19 mouse cellular contexts compared by ENCODE assay signal in genomic region chr8:31665485-31665884, GRCm38 (mm10).
DNase-seq lines count a peak whose midpoint lies in the region; ATAC-seq and TF ChIP-seq lines count a peak whose summit lies in the region.
"Had no signal": no experiment of that assay in that cellular context is flagged by ENCODE, and none has a peak within 500 bp of the region (broad histone marks: within the 10 kb centered on the region; RNA-seq: fewer than 3 reads in every experiment).

No protein-coding gene starts in this region.

- TF ChIP-seq CTCF in forebrain, postnatal 0 days (IDR thresholded peaks at IDR 0.05; ENCODE audit: low read depth), result no peak

- H3K9ac ChIP-seq in forebrain, embryonic 15.5 days (replicated peaks), result no peak overlapping the region
- H3K9ac ChIP-seq in forebrain, postnatal 0 days, result no peak overlapping the region
- H3K9ac ChIP-seq in forebrain, embryonic 13.5 days, result no peak overlapping the region
- H3K9ac ChIP-seq: embryonic facial prominence, embryonic 13.5 days; embryonic facial prominence, embryonic 15.5 days had no signal

- H3K4me1 ChIP-seq in forebrain, embryonic 15.5 days, result no peaks in the 10 kb centered on the region
- H3K4me1 ChIP-seq in forebrain, embryonic 10.5 days, result no peaks in the 10 kb centered on the region
- peaks cover 4% of the 10 kb centered on the region; the same call in 1 of the 2 replicates for H3K4me1 ChIP-seq in forebrain, postnatal 0 days (ENCODE audit: insufficient read depth)
- no peaks in the 10 kb centered on the region for H3K4me1 ChIP-seq in forebrain, embryonic 13.5 days
- H3K4me1 ChIP-seq: embryonic facial prominence, embryonic 13.5 days; embryonic facial prominence, embryonic 15.5 days had no signal

- ATAC-seq in forebrain, embryonic 15.5 days (replicated peaks), result 0 out of 2 replicates have a peak, but pooled peaks have one; percentile 29
- ATAC-seq in forebrain, postnatal 0 days, result no peak
- no peak for ATAC-seq in forebrain, embryonic 13.5 days

- no peak overlapping the region for H3K4me3 ChIP-seq in forebrain, embryonic 15.5 days
- H3K4me3 ChIP-seq in forebrain, embryonic 10.5 days, result no peak overlapping the region
- H3K4me3 ChIP-seq in forebrain, postnatal 0 days (ENCODE audit: low read depth, low read length), result no peak overlapping the region
- no peak overlapping the region for H3K4me3 ChIP-seq in forebrain, embryonic 13.5 days
- H3K4me3 ChIP-seq: embryonic facial prominence, embryonic 13.5 days; embryonic facial prominence, embryonic 15.5 days; erythroblast, embryonic 14.5 days had no signal

- no peak for DNase-seq in forebrain, embryonic 10.5 days (ENCODE audit: extremely low spot score, low spot score)
- peak; percentile 2 for DNase-seq in forebrain, postnatal 0 days
- peak; percentile 2 for DNase-seq in retina, embryonic 14.5 days (ENCODE audit: low spot score)
- DNase-seq in retina, postnatal 1 day, result no peak
- DNase-seq in cerebellum, adult 9-10 months, result no peak
- DNase-seq: adrenal gland, adult 2 months; adrenal gland, postnatal 10 days; adrenal gland, postnatal 25 days; cerebellum, adult 11-12 months; cerebellum, adult 2 months; cerebellum, adult 9-11 months; cerebellum, postnatal 14 days; cerebellum, postnatal 36 days; embryo, embryonic 11 days had no signal

- WGBS in forebrain, embryonic 15.5 days, result 61% methylated on average over 4 of the region's 4 CpGs
- 93% methylated on average over 4 of the region's 4 CpGs for WGBS in forebrain, embryonic 10.5 days
- 59% methylated on average over 4 of the region's 4 CpGs for WGBS in forebrain, postnatal 0 days
- 80% methylated on average over 4 of the region's 4 CpGs for WGBS in forebrain, embryonic 13.5 days

- H3K9me3 ChIP-seq in forebrain, embryonic 15.5 days, result no peaks in the 10 kb centered on the region
- no peaks in the 10 kb centered on the region for H3K9me3 ChIP-seq in forebrain, embryonic 10.5 days
- H3K9me3 ChIP-seq in forebrain, postnatal 0 days (ENCODE audit: low read length), result no peaks in the 10 kb centered on the region
- H3K9me3 ChIP-seq in forebrain, embryonic 13.5 days (replicated peaks), result no peaks in the 10 kb centered on the region
- H3K9me3 ChIP-seq: embryonic facial prominence, embryonic 13.5 days; embryonic facial prominence, embryonic 15.5 days had no signal

- H3K4me2 ChIP-seq in forebrain, embryonic 15.5 days (replicated peaks), result no peak overlapping the region
- H3K4me2 ChIP-seq in forebrain, postnatal 0 days (ENCODE audit: low read depth), result no peak overlapping the region
- no peak overlapping the region for H3K4me2 ChIP-seq in forebrain, embryonic 13.5 days
- H3K4me2 ChIP-seq: embryonic facial prominence, embryonic 13.5 days; embryonic facial prominence, embryonic 15.5 days had no signal

- H3K27ac ChIP-seq in forebrain, embryonic 15.5 days (replicated peaks), result no peak overlapping the region
- no peak overlapping the region for H3K27ac ChIP-seq in forebrain, embryonic 10.5 days
- H3K27ac ChIP-seq in forebrain, postnatal 0 days (ENCODE audit: low read depth, low read length), result no peak overlapping the region
- no peak overlapping the region for H3K27ac ChIP-seq in forebrain, embryonic 13.5 days
- H3K27ac ChIP-seq: embryonic facial prominence, embryonic 13.5 days; embryonic facial prominence, embryonic 15.5 days had no signal

- H3K36me3 ChIP-seq in forebrain, embryonic 15.5 days, result no peaks in the 10 kb centered on the region
- no peaks in the 10 kb centered on the region for H3K36me3 ChIP-seq in forebrain, embryonic 10.5 days (replicated peaks)
- no peaks in the 10 kb centered on the region for H3K36me3 ChIP-seq in forebrain, postnatal 0 days (ENCODE audit: insufficient read depth)
- H3K36me3 ChIP-seq in forebrain, embryonic 13.5 days (ENCODE audit: poor library complexity, severe bottlenecking), result no peaks in the 10 kb centered on the region
- H3K36me3 ChIP-seq: embryonic facial prominence, embryonic 13.5 days; embryonic facial prominence, embryonic 15.5 days had no signal

- no peaks in the 10 kb centered on the region for H3K27me3 ChIP-seq in forebrain, embryonic 15.5 days
- H3K27me3 ChIP-seq in forebrain, embryonic 10.5 days (ENCODE audit: poor library complexity, severe bottlenecking), result no peaks in the 10 kb centered on the region
- no peaks in the 10 kb centered on the region for H3K27me3 ChIP-seq in forebrain, postnatal 0 days (ENCODE audit: insufficient read depth, low read length)
- H3K27me3 ChIP-seq in forebrain, embryonic 13.5 days, result no peaks in the 10 kb centered on the region
- H3K27me3 ChIP-seq: embryonic facial prominence, embryonic 13.5 days; embryonic facial prominence, embryonic 15.5 days had no signal

Comparison
In these comparisons a context has a peak if more than half of its experiments do, and no peak if none do; other contexts are left out.
1. DNase-seq: peak in forebrain, postnatal 0 days (single experiment) and retina, embryonic 14.5 days (single experiment); none in forebrain, embryonic 10.5 days (single experiment), retina, postnatal 1 day (single experiment) and cerebellum, adult 9-10 months (single experiment).